Mouse (Mus musculus) mature B cell (primary cell): ENCODE measurements around the gene Phb.
"Not testable (repeated sequence)": the region's sequence is repeated elsewhere in the genome, so short reads cannot be mapped to it uniquely, and the experiment has no call there.

Experiments
- in situ Hi-C: fragments of 300-500 bp; cut with MboI; formaldehyde crosslinking; loops from 2 replicates; pipeline ENCODE4 v1.14.3; 2019

Phb gene

DNA sequence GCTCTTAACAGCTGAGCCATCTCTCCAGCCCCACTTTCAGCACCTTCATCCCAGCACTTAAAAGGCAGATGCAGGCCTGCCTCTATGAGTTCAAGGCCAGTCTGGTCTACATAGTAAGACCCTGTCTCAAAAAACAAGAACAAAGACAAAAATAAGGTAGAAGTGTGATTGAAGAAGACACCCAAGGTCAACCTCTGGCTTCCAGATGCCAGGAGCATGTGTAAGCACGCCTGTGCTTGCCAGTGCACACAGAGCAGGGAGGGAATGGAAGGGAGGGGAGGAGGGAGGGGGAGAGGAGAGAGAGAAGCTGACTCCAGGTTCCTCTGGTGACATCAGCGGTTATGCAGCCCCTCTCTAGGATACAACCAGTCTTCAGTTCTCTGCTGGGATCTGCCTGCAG is 16.8 kb upstream of the Phb start:
- in situ Hi-C loops = no loop called here

DNA sequence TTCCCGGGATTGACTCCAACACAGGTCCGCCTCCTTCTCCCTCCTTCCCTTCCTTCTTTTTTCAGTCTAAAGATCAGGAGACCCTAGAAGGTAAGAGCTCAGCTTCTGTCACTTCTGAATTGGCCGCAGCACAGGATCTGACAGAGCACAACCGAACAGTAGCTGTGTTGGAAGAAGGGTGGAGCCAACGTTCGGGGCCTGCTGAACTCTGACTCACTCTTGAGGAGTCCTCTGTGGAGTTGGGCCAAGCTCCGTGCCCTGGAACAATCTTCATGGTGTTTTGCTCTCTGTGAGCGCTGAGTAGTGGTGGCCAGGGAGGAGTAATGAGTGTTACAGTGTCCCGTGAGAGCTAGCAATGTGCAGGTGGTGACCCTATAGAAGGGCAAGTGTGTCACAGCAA is 15.8 kb upstream of the Phb start:
- in situ Hi-C loops = no loop called here

GRCm38 (mm10) chr11:95657449-95657848 is 9.3 kb upstream of the Phb start:
- in situ Hi-C loops = no loop called here

DNA sequence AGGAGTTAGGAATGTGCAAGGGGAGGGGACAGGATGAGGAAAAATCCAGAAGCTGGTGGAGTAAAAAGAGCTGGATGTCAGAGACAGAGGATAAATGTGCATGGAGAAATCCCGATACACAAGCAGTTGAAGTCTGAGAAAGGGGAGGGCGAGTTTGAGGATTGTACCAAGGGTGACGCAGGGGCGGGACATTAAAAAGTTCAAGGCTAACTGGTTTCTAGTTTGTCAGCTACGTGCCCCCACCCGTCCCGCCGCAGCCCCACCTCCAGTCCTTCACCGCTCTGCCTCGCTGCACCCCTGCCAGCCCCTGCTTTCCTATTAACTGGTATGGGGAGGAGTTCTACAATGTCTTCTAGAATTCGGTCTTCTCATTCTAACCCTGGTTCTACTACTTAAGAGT is 420 bp downstream of the Phb start:
- in situ Hi-C loops = no loop called here

- in situ Hi-C loops = not testable (repeated sequence)
Observed at GRCm38 (mm10) chr11:95668086-95668485, 1.3 kb downstream of the Phb start.

GRCm38 (mm10) chr11:95675498-95675897 is 8.7 kb downstream of the Phb start:
- in situ Hi-C loops = no loop called here

DNA sequence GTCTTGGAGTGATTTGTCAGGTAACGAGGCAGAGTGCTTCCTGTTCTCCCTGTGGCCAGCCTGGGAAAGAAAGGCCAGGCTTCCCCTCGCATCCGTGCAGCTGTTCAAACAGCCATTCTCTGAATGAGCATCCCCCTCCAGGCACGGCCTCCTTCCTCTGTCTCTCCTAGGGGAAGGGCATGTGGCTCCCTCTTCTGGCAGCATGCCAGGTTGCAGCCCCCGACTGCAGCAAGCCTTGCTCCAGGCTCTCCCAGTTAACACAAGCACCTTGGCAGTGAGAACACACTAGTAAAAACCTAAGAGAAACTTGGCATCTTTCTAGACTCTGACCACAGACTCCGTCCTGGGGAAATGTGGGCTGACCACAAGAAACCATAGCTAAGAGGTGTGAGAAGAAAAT is 9.6 kb downstream of the Phb start:
- in situ Hi-C loops = no loop called here

- in situ Hi-C loops = no loop called here
Observed at GRCm38 (mm10) chr11:95677925-95678701, 11.4 kb downstream of the Phb start.

DNA sequence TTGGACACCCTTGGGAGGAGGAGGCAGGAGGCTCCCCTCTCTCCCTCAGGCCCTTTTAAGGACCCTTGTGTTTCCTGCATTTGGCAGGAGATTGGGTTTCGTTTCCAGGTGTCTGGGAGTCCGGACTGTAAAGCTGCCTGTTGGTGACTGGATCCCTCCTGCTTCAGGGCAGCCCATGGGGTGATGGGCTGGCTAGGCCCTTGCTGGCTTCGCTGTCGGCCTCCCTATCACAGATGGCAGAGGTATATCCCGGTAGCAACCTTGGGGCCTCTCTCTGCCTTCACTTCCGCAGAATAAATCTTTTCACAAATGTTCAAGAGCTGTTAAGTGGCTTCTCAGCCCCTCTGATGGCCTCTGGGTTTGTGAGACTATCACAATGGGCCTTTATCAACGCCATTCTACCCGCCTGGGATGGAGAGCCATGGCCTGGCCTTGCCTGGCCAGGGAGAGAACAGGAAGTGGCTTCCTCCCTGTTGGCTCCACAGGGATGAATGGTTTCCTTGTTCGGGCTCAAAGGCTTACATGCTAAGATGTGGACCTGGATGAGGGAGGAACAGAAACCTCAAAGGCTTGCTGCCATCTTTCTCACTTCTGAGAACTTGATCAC is 15.3 kb downstream of the Phb start:
- in situ Hi-C loops = no loop called here

- in situ Hi-C loops = no loop called here
Observed at GRCm38 (mm10) chr11:95682946-95683345, 16.2 kb downstream of the Phb start.

DNA sequence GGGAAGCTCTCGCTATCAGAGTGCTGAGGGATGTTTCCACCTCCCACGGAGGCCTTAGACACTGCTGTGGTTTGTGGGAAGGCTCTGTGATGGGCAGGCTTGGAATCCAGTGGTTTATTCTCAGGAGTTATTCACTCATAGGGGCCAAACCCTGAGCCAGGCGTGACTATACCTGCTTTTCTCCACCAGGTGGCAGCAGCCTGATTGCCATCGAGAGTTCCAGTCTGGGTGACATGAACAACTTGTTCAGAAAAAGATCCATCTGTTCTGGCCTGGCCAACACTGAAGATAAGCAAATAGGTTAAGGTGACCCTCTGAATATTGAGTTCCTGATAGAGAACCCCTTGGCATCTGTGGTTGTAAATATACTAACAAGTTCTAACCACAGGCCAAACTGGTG is 19.3 kb downstream of the Phb start:
- in situ Hi-C loops = loop anchor here (5.0 kb wide), 1 partner anchor 66 kb away; no protein-coding TSS in a partner anchor

GRCm38 (mm10) chr11:95687084-95687656 is 20.4 kb downstream of the Phb start:
- in situ Hi-C loops = loop anchor here (5.0 kb wide), 1 partner anchor 65 kb away; no protein-coding TSS in a partner anchor

GRCm38 (mm10) chr11:95688515-95688914 is 21.8 kb downstream of the Phb start:
- in situ Hi-C loops = loop anchor here (5.0 kb wide), 1 partner anchor 64 kb away; no protein-coding TSS in a partner anchor

DNA sequence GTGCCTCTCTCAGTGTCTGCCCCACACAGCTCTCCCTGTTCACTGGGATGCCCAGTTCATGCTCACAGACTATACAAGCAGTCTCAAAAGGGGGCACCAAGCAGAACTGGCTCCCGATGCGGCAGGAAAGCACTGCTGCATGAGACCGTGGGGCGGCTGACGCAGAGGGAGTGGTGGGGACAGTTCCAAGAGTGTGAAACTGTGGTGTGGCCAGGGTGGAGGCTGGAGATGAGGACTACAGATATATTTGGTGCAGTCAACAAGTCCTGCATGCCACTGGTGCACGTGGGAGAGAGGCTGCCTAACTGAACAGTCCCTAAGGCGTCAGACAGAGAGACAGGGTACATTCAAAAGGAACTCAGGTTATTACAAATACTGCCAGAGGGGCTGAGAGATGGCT is 22.2 kb downstream of the Phb start:
- in situ Hi-C loops = loop anchor here (5.0 kb wide), 1 partner anchor 63 kb away; no protein-coding TSS in a partner anchor

- in situ Hi-C loops = loop anchor here (5.0 kb wide), 1 partner anchor 63 kb away; no protein-coding TSS in a partner anchor
Observed at GRCm38 (mm10) chr11:95689544-95689943, 22.8 kb downstream of the Phb start.

GRCm38 (mm10) chr11:95698541-95698940 is 31.8 kb downstream of the Phb start:
- in situ Hi-C loops = no loop called here

GRCm38 (mm10) chr11:95700778-95701739 is 34.3 kb downstream of the Phb start:
- in situ Hi-C loops = no loop called here

DNA sequence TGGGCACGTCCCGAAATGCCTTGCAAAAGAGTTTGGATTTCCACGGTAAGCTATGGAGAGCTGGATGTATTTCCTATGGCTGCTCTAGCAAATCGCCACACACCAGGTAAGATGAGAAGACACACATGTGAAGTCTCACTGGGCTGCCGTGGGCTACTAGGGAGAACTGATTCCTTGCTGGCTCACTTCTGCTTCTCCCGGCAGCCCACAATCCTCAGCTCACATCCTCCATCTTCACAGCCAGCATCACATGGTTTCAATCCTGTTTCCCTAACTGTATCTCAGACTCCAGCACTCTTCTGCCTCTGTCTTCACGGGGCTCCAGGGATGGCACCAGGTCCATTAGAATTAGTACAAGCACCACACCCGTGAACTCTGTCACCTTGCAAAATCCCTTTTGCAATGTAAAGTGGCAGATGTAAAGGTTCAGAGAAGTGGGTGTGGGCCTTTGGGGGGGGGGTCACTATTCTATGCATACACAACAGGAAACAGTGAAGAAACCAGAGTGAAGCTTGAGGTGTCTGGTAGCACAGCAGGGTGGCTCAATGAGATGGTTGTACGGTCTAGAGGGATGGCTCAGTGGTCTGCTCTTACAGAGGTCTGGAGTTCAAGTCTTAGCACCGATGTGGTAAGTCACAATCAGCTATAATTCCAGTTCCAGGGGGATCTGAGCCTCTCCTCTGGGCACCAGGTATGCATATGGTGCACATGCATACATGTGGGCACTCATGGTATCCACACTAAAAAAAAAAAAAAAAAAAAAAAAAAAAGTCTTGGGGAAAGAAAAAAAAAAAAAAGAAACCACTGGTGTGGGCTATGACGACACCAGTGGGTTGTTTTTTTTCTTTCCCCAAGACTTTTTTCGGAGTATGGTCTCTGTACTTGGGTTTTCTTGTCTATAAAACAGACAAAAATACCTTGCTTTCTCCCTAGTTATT is 37.5 kb downstream of the Phb start:
- in situ Hi-C loops = no loop called here

GRCm38 (mm10) chr11:95704970-95705330 is 38.2 kb downstream of the Phb start:
- in situ Hi-C loops = no loop called here

GRCm38 (mm10) chr11:95709534-95710040 is 42.8 kb downstream of the Phb start:
- in situ Hi-C loops = no loop called here
